In genomic region chr6:145607746-145608145, GRCm38 (mm10) we compare ENCODE assay signal across 33 mouse cellular contexts. TPM values are rescaled to one million over a fixed set of nuclear protein-coding genes. Genes with fewer than 3 reads are reported as not detected.
DNase-seq lines count a peak whose midpoint lies in the region; ATAC-seq and TF ChIP-seq lines count a peak whose summit lies in the region.
"Had no signal": no experiment of that assay in that cellular context is flagged by ENCODE, and none has a peak within 500 bp of the region (broad histone marks: within the 10 kb centered on the region; RNA-seq: fewer than 3 reads in every experiment).

No protein-coding gene starts in this region.

- no peak for TF ChIP-seq EP300 in liver, postnatal 0 days (IDR thresholded peaks at IDR 0.05; ENCODE audit: low read depth)

- no peak overlapping the region for H3K4me2 ChIP-seq in liver, postnatal 0 days (ENCODE audit: low read depth, low read length)
- H3K4me2 ChIP-seq: embryonic facial prominence, embryonic 15.5 days; forebrain, embryonic 15.5 days; heart, embryonic 11.5 days; limb, embryonic 13.5 days; midbrain, embryonic 12.5 days had no signal

- no peaks in the 10 kb centered on the region for H3K9me3 ChIP-seq in liver, postnatal 0 days (ENCODE audit: low read length)
- H3K9me3 ChIP-seq: embryonic facial prominence, embryonic 15.5 days; forebrain, embryonic 15.5 days; limb, embryonic 13.5 days; midbrain, embryonic 12.5 days had no signal

- H3K9ac ChIP-seq in liver, adult 2 months (ENCODE audit: low read depth, low read length) = no peak overlapping the region
- H3K9ac ChIP-seq in liver, postnatal 0 days (replicated peaks) = no peak overlapping the region
- H3K9ac ChIP-seq: embryonic facial prominence, embryonic 15.5 days; forebrain, embryonic 15.5 days; limb, embryonic 13.5 days; liver, embryonic 14.5 days; midbrain, embryonic 12.5 days had no signal

- peak; percentile 16 for DNase-seq in heart, adult 8-10 months (ENCODE audit: low spot score)
- DNase-seq in heart, postnatal 10 days = no peak
- DNase-seq in liver, adult 2 months (ENCODE audit: extremely low read depth, low read depth, low spot score) = peak; percentile 87
- DNase-seq in liver, postnatal 0 days = no peak
- peak; percentile 82 for DNase-seq in adipocyte (ENCODE audit: low spot score)
- DNase-seq in skeletal muscle tissue, adult 2 months (ENCODE audit: low read depth, low spot score) = peak; percentile 13
- DNase-seq in heart, postnatal 25 days (ENCODE audit: low spot score) = no peak
- DNase-seq: B cell, adult 2 months; cerebellum, adult 9-11 months; gastrocnemius, postnatal 10 days; kidney, postnatal 14 days; layer of hippocampus, postnatal 36 days had no signal

- 44% methylated on average over 4 of the region's 4 CpGs for WGBS in liver, adult 2 months
- WGBS in liver, postnatal 0 days (ENCODE audit: insufficient replicate concordance) = 85% methylated on average over 4 of the region's 4 CpGs

- ATAC-seq in liver, postnatal 0 days = no peak
- ATAC-seq: forebrain, embryonic 15.5 days; hindbrain, postnatal 0 days; intestine, embryonic 16.5 days; lung, postnatal 0 days had no signal

- H3K27me3 ChIP-seq in liver, adult 2 months (ENCODE audit: control insufficient read depth, insufficient read depth, low read length) = no peaks in the 10 kb centered on the region
- H3K27me3 ChIP-seq in liver, postnatal 0 days (ENCODE audit: insufficient read depth, low read length) = no peaks in the 10 kb centered on the region
- H3K27me3 ChIP-seq: CH12.LX; embryonic facial prominence, embryonic 15.5 days; forebrain, embryonic 15.5 days; limb, embryonic 13.5 days had no signal

- no peak overlapping the region for H3K27ac ChIP-seq in liver, adult 2 months (replicated peaks; ENCODE audit: insufficient read depth, low read depth, low read length)
- no peak overlapping the region for H3K27ac ChIP-seq in liver, postnatal 0 days (ENCODE audit: low read depth)
- H3K27ac ChIP-seq: embryonic facial prominence, embryonic 15.5 days; forebrain, embryonic 15.5 days; hindbrain, postnatal 0 days; limb, embryonic 13.5 days; liver, embryonic 14.5 days; midbrain, embryonic 12.5 days had no signal

- intact Hi-C loops in heart, postnatal 10 days (cut with DNase I) = no loop called here
- intact Hi-C loops in heart, postnatal 25 days (cut with DNase I) = no loop called here

- TF ChIP-seq CTCF in liver, adult 2 months (IDR thresholded peaks at IDR 0.05; ENCODE audit: low read depth, low read length) = no peak
- TF ChIP-seq CTCF in liver, postnatal 0 days (IDR thresholded peaks at IDR 0.05; ENCODE audit: low read depth) = no peak

- peaks cover 8% of the 10 kb centered on the region for H3K4me1 ChIP-seq in liver, adult 2 months (ENCODE audit: control insufficient read depth, insufficient read depth, low read length)
- peaks cover 7% of the 10 kb centered on the region for H3K4me1 ChIP-seq in liver, postnatal 0 days (ENCODE audit: insufficient read depth)
- H3K4me1 ChIP-seq: midbrain, embryonic 12.5 days had no signal

- TF ChIP-seq POLR2A in liver, adult 2 months (IDR thresholded peaks at IDR 0.05; ENCODE audit: extremely low read depth, insufficient read depth, low read length) = no peak

- H3K79me2 ChIP-seq in liver, adult 2 months (ENCODE audit: control insufficient read depth, insufficient read depth, low read length) = no peaks in the 10 kb centered on the region

- no peaks in the 10 kb centered on the region for H3K36me3 ChIP-seq in liver, adult 2 months (ENCODE audit: control insufficient read depth, insufficient read depth, low read length)
- H3K36me3 ChIP-seq in liver, postnatal 0 days (replicated peaks; ENCODE audit: insufficient read depth, low read length) = no peaks in the 10 kb centered on the region
- H3K36me3 ChIP-seq: embryonic facial prominence, embryonic 15.5 days; forebrain, embryonic 15.5 days; G1E; limb, embryonic 13.5 days; midbrain, embryonic 12.5 days had no signal

- no peak overlapping the region for H3K4me3 ChIP-seq in liver, adult 2 months (ENCODE audit: insufficient read depth, low read depth, low read length)
- no peak overlapping the region for H3K4me3 ChIP-seq in liver, postnatal 0 days (ENCODE audit: low read depth, low read length)
- H3K4me3 ChIP-seq: embryonic facial prominence, embryonic 15.5 days; forebrain, embryonic 15.5 days; limb, embryonic 13.5 days; midbrain, embryonic 12.5 days had no signal

RNA-seq across cellular contexts. Expression of gene Lmntd1, which starts 6.4 kb away (rescaled TPM):
- 1 to 10 TPM; 1.1 to 3.6 (median 3.2) TPM for total RNA-seq in heart, adult 8-10 months (2022)
- 1 to 10 TPM; 1.5 TPM for total RNA-seq in heart, postnatal 10 days (2021)
- not detected in 2 replicates for total RNA-seq in liver, adult 2 months (2014; rRNA removed)
- polyA plus RNA-seq in liver, adult 2 months (2012; rRNA removed) = not detected in 2 replicates
- polyA plus RNA-seq in liver, postnatal 0 days (2015; fragmentation: Nextera tagmentation; extraction: Ambion mirVana) = not detected in 2 replicates
- total RNA-seq in heart, postnatal 25 days (2021) = 1 to 10 TPM; 2.1 to 2.3 TPM
- total RNA-seq: common myeloid progenitor, adult 5-6 weeks; granulocyte monocyte progenitor cell, adult 5-6 weeks; megakaryocyte progenitor cell, adult 5-6 weeks; monocyte, adult 5-6 weeks had no signal
- polyA plus RNA-seq: G1E; hindbrain, embryonic 11.5 days had no signal

RNA-seq across cellular contexts. Expression of gene Tuba3b, which starts 7.8 kb away (rescaled TPM):
- total RNA-seq in heart, adult 8-10 months (2022) = under 1 TPM in 3 of 4 experiments, not detected in 1; 0.14 to 0.22 (median 0.19) TPM
- total RNA-seq in heart, postnatal 10 days (2021) = under 1 TPM; 0.27 to 0.38 TPM
- not detected in 2 replicates for total RNA-seq in liver, adult 2 months (2014; rRNA removed)
- not detected in 2 replicates for polyA plus RNA-seq in liver, adult 2 months (2012; rRNA removed)
- not detected in 2 replicates for polyA plus RNA-seq in liver, postnatal 0 days (2015; fragmentation: Nextera tagmentation; extraction: Ambion mirVana)
- under 1 TPM in 1 of 2 experiments, not detected in 1; 0.20 TPM for total RNA-seq in heart, postnatal 25 days (2021)
- total RNA-seq: CH12.LX; common myeloid progenitor, adult 5-6 weeks; G1E; gastrocnemius, postnatal 10 days; granulocyte monocyte progenitor cell, adult 5-6 weeks; hindbrain, postnatal 0 days; layer of hippocampus, adult 8-10 months; layer of hippocampus, postnatal 36 days; left cerebral cortex, postnatal 10 days; megakaryocyte progenitor cell, adult 5-6 weeks; monocyte, adult 5-6 weeks; neutrophil, adult 5-6 weeks had no signal
- polyA plus RNA-seq: brain, embryonic 14.5 days; embryonic facial prominence, embryonic 15.5 days; forebrain, embryonic 15.5 days; G1E; heart, embryonic 11.5 days; hindbrain, embryonic 11.5 days; hindbrain, postnatal 0 days; intestine, embryonic 16.5 days; limb, embryonic 13.5 days; liver, embryonic 14.5 days; lung, postnatal 0 days; midbrain, embryonic 12.5 days; urinary bladder, adult 2 months had no signal

Comparison
In these comparisons a context has a peak if more than half of its experiments do, and no peak if none do; other contexts are left out.
1. DNase-seq: peak in heart, adult 8-10 months (single experiment), liver, adult 2 months (single experiment), adipocyte (single experiment) and skeletal muscle tissue, adult 2 months (single experiment); none in heart, postnatal 10 days (0 of 2), liver, postnatal 0 days (single experiment) and heart, postnatal 25 days (single experiment).